Mouse (Mus musculus) heart, adult 11 months (tissue): ENCODE measurements around the gene Bad.

Experiments used
- DNase-seq: peaks from one replicate; pipeline ENCODE4 v3.0.0; 2022

Gene Bad

DNA sequence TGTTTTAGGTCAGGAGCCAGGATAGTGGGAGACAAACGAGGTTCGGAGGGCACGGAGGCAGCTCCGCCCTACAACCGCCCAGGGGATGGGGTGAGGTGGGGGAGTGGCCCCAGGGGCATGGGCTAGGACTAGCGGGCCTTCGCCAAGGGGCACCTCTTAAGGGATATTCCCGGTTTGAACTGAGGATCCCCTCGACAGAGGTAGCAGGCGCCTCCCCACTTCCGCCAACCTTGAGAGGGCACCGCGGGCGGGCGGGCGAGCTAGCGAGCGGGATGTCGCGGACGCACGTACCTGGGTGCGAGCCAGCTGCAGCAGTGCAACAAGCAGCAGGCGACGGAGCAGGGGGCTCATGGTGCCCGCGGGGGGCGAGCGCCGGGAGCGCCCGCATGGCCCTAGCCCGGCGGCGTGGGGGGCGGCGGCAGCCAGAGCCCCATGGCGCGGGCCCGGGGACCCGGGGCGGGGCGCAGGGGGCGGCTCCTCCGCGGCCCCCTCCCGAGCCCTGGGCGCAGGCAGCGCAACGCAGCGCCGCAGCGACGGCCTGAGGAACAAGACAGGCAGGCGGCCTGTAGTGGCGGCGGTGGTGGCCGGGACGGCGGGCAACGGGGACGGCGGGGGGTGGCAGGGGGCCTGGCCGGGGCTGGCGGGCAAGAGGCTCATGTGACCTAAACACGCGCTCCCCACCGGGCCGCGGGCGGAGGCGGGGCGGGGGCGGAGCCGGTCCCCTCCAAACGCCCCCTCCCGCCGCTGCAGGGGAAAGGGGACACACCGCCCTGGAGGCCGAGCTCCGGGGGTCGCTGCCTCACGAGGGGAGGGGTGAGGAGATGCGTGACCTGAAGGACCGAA is 45.6 kb downstream of the Bad start, which contains the start of gene Vegfb:
Vegfb (minus strand) TSS at position 591 of the 843 bp plus-strand sequence.
- DNase-seq, result peak; percentile 98

GRCm38 (mm10) chr19:6987904-6988285 is 46.2 kb downstream of the Bad start:
- DNase-seq, result no peak

GRCm38 (mm10) chr19:6989251-6989650 is 47.6 kb downstream of the Bad start:
- no peak for DNase-seq

GRCm38 (mm10) chr19:6990712-6991111 is 49.1 kb downstream of the Bad start:
- peak; percentile 90 for DNase-seq

GRCm38 (mm10) chr19:6991166-6991565 is 49.5 kb downstream of the Bad start:
- peak; percentile 87 for DNase-seq

GRCm38 (mm10) chr19:6992011-6992858 is 50.6 kb downstream of the Bad start, which contains the start of gene Dnajc4:
Dnajc4 (minus strand) TSS chr19:6992572.
- peak; percentile 100 for DNase-seq

- DNase-seq, result peak; percentile 95
Measured at GRCm38 (mm10) chr19:6993011-6993770, 51.5 kb downstream of the Bad start.

GRCm38 (mm10) chr19:6994002-6994401 is 52.3 kb downstream of the Bad start:
- DNase-seq, result peak; percentile 92

DNA sequence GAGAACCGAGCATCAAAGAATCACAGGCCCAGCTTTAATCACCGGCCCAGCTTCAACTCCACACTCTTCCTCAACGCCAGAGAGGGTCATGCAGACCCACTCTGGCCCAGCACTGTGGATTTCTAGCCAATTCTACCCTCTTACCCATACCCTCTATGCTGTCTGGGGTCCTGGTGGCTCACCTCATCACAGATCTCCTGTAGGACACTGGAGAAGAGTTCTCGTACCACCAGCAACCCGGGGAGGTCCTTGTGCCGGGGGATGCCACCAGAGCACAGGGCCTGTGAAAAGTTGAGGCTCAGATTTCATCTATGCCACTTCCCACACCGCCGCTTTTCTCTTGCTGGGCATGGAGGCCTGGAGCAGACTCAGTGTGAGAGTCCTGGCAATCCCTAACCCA is 52.8 kb downstream of the Bad start:
- peak; percentile 90 for DNase-seq

GRCm38 (mm10) chr19:6995255-6995991 is 53.8 kb downstream of the Bad start:
- DNase-seq, result peak; percentile 94

DNA sequence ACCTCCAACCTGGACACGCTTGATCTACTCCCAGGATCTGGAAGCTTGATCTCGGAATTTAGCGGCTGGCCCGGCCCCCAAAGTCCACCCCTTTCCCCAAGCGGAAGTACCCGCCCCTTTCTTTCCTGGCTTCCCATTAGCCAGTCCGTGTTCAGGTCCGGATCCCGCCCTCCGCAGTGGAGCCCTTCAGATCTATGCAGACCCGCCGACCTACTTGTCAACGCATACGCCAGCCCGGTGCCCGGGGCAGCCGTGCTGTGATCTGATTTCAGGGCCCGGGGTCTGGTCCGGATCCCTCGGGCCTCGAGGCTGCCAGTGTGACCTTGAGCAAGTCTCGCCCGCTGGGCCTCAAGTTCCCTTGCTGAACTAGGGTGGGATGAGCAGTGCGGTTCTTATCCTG is 54.3 kb downstream of the Bad start, which contains the start of the genes Nudt22 and Trpt1:
Nudt22 (minus strand) TSS at position 112 of the 400 bp plus-strand sequence.
Trpt1 (plus strand) TSS at position 126 of the 400 bp plus-strand sequence.
- DNase-seq, result peak; percentile 99

- peak; percentile 94 for DNase-seq
Measured at GRCm38 (mm10) chr19:6997721-6998290, 56.1 kb downstream of the Bad start.

DNA sequence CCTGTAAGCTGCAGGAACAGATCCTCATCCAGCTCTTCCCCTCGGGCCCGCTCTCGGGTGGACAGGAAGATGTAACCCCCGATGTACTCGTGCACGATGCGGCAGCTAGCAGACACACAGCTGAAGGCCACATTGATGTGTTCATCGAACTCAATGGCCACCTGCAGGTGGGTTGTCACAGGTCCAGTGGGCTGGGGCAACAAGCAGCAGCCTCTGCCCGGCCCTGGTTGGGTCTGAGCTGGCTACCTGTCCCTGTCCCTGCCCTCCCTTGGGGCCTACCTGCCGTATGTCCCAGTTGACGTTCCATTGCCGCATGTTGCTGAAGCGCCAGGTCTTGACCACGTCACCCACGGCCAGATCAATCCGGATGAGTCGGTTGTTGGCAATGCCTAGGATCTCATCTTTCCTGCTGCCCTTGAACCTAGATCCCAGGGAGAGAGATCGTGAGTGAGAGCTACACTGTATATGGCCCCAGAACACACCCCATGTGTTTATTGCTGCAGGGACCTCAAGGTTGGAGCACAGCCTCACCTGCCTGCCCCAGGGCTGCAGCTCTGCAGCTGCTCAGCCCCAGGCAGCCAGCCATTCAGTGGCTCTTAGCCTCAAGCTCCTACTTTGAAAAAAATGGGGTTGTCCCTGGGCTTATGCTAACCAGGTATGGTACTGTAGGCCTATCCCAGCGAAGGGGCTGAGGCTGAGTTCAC is 57.9 kb downstream of the Bad start:
- peak; percentile 88 for DNase-seq
